Mouse (Mus musculus): ENCODE data around the gene Pwp2. TPM values are rescaled to one million over a fixed set of nuclear protein-coding genes. Genes with fewer than 3 reads are reported as not detected.
A peak's percentile ranks its signal among the peaks of the same experiment; 100 is the strongest.
"Not testable (repeated sequence)": the region's sequence is repeated elsewhere in the genome, so short reads cannot be mapped to it uniquely, and the experiment has no call there.

Gene Pwp2
- polyA plus RNA-seq, 1 experiment from 2014 or later: 4.2 TPM

GRCm38 (mm10) chr10:78214371-78214770, 29.4 kb upstream of the Pwp2 start:
- 95% methylated on average over 9 of the region's 9 CpGs for WGBS
- no peaks in the 10 kb centered on the region for H3K9me3 ChIP-seq (ENCODE audit: control insufficient read depth)
- no peak overlapping the region for H3K4me2 ChIP-seq (replicated peaks; ENCODE audit: low read depth)
- peaks cover 88% of the 10 kb centered on the region for H3K36me3 ChIP-seq (ENCODE audit: control insufficient read depth, insufficient read depth)
- no peaks in the 10 kb centered on the region for H3K27me3 ChIP-seq (replicated peaks; ENCODE audit: control insufficient read depth, insufficient read depth, low read length)
- H3K4me1 ChIP-seq (replicated peaks; ENCODE audit: control insufficient read depth, insufficient read depth, low read length): no peaks in the 10 kb centered on the region
- no peak for TF ChIP-seq CTCF (IDR thresholded peaks at IDR 0.05; ENCODE audit: low read depth)
- H3K9ac ChIP-seq (ENCODE audit: low read depth, low read length): no peak overlapping the region
- H3K27ac ChIP-seq (ENCODE audit: low read depth, low read length): no peak overlapping the region
- no peak for ATAC-seq
- no peak overlapping the region for H3K4me3 ChIP-seq (ENCODE audit: low read depth, low read length)

GRCm38 (mm10) chr10:78211311-78211710, 26.4 kb upstream of the Pwp2 start:
- Histone ChIP-seq H3K4me3 (ENCODE audit: low read depth, low read length) (no peak overlapping the region), H3K9ac (ENCODE audit: low read depth, low read length) (no peak overlapping the region), H3K9me3 (ENCODE audit: control insufficient read depth) (no peaks in the 10 kb centered on the region), H3K36me3 (ENCODE audit: control insufficient read depth, insufficient read depth) (peaks cover 88% of the 10 kb centered on the region), H3K27ac (ENCODE audit: low read depth, low read length) (no peak overlapping the region), H3K27me3 (replicated peaks; ENCODE audit: control insufficient read depth, insufficient read depth, low read length) (no peaks in the 10 kb centered on the region), H3K4me2 (replicated peaks; ENCODE audit: low read depth) (no peak overlapping the region), H3K4me1 (replicated peaks; ENCODE audit: control insufficient read depth, insufficient read depth, low read length) (no peaks in the 10 kb centered on the region)
- peak; percentile 69 for TF ChIP-seq CTCF (IDR thresholded peaks at IDR 0.05; ENCODE audit: low read depth)
- 62% methylated on average over 6 of the region's 6 CpGs for WGBS
- ATAC-seq: no peak; the same call in 1 of the 2 replicates

DNA sequence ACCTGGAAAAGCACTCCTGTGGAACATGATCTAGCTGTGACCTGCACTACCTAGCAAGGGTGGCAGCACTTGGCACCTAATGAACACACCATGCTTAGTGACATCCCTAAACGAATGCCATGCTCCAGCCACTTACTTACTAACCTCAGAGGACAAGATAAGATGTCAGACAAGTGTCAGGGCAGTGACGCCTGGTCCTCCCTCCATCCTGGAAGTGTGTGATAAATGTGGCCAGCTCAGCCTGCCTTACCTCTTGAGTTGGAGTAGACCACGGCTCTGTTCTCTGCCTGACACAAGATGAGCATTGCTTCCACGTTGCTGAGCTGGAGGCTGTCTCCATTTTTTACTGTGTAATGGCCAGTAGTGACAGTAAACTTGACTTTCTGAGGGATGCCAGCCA, 16.2 kb upstream of the Pwp2 start:
- Histone ChIP-seq H3K4me3 (ENCODE audit: low read depth, low read length) (no peak overlapping the region), H3K27me3 (replicated peaks; ENCODE audit: control insufficient read depth, insufficient read depth, low read length) (no peaks in the 10 kb centered on the region), H3K4me1 (replicated peaks; ENCODE audit: control insufficient read depth, insufficient read depth, low read length) (no peaks in the 10 kb centered on the region), H3K27ac (ENCODE audit: low read depth, low read length) (no peak overlapping the region), H3K4me2 (replicated peaks; ENCODE audit: low read depth) (no peak overlapping the region), H3K36me3 (ENCODE audit: control insufficient read depth, insufficient read depth) (peaks cover 84% of the 10 kb centered on the region), H3K9me3 (ENCODE audit: control insufficient read depth) (no peaks in the 10 kb centered on the region), H3K9ac (ENCODE audit: low read depth, low read length) (no peak overlapping the region)
- ATAC-seq: no peak
- WGBS: 90% methylated on average over 4 of the region's 4 CpGs
- no peak for TF ChIP-seq CTCF (IDR thresholded peaks at IDR 0.05; ENCODE audit: low read depth)

DNA sequence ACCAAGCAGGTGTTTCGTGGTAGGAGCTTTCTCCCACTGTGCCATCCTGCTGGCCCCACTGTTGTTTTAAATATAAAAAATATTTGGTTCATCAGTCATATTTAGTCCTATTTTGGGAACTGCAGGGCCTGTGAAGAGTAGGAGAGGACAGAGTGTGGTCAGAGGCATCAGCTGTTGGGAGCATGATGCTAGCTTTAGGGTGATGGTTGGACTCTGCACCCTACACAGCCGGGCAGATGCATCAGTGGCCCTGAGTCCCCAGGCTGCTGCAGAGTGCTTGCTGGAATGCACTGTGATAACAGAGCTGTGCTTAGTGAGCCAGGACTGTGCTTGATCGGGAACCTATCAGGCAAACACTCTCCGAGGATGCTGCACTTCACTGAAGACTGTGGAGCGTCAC, 8.0 kb upstream of the Pwp2 start:
- 91% methylated on average over 5 of the region's 5 CpGs for WGBS

GRCm38 (mm10) chr10:78186076-78186475, 1.1 kb upstream of the Pwp2 start:
- H3K27me3 ChIP-seq (replicated peaks; ENCODE audit: control insufficient read depth, insufficient read depth, low read length); H3K4me3 ChIP-seq (ENCODE audit: low read depth, low read length); H3K9ac ChIP-seq (ENCODE audit: low read depth, low read length); H3K27ac ChIP-seq (ENCODE audit: low read depth, low read length); ATAC-seq; H3K4me1 ChIP-seq (replicated peaks; ENCODE audit: control insufficient read depth, insufficient read depth, low read length); H3K4me2 ChIP-seq (replicated peaks; ENCODE audit: low read depth); H3K9me3 ChIP-seq (ENCODE audit: control insufficient read depth): not testable (repeated sequence)
- 84% methylated on average over 4 of the region's 4 CpGs for WGBS
- peaks cover 54% of the 10 kb centered on the region for H3K36me3 ChIP-seq (ENCODE audit: control insufficient read depth, insufficient read depth)

More for the DNA sequence above, 8.0 kb upstream of the Pwp2 start:
- no peak for ATAC-seq
- TF ChIP-seq CTCF (IDR thresholded peaks at IDR 0.05; ENCODE audit: low read depth): no peak
- Histone ChIP-seq H3K9ac (ENCODE audit: low read depth, low read length) (no peak overlapping the region), H3K36me3 (ENCODE audit: control insufficient read depth, insufficient read depth) (peaks cover 96% of the 10 kb centered on the region), H3K27ac (ENCODE audit: low read depth, low read length) (no peak overlapping the region), H3K4me2 (replicated peaks; ENCODE audit: low read depth) (no peak overlapping the region), H3K9me3 (ENCODE audit: control insufficient read depth) (no peaks in the 10 kb centered on the region), H3K4me1 (replicated peaks; ENCODE audit: control insufficient read depth, insufficient read depth, low read length) (no peaks in the 10 kb centered on the region), H3K4me3 (ENCODE audit: low read depth, low read length) (no peak overlapping the region), H3K27me3 (replicated peaks; ENCODE audit: control insufficient read depth, insufficient read depth, low read length) (no peaks in the 10 kb centered on the region)

- Histone ChIP-seq H3K27me3 (replicated peaks; ENCODE audit: control insufficient read depth, insufficient read depth, low read length) (no peaks in the 10 kb centered on the region), H3K27ac (ENCODE audit: low read depth, low read length) (peak overlapping the region; percentile 62), H3K9ac (ENCODE audit: low read depth, low read length) (0 out of 2 replicates have a peak overlapping the region, but pooled peaks have one; percentile 54), H3K4me3 (ENCODE audit: low read depth, low read length) (peak overlapping the region; percentile 80), H3K36me3 (ENCODE audit: control insufficient read depth, insufficient read depth) (peaks cover 54% of the 10 kb centered on the region), H3K9me3 (ENCODE audit: control insufficient read depth) (no peaks in the 10 kb centered on the region), H3K4me1 (replicated peaks; ENCODE audit: control insufficient read depth, insufficient read depth, low read length) (peaks cover 4% of the 10 kb centered on the region), H3K4me2 (replicated peaks; ENCODE audit: low read depth) (peak overlapping the region; percentile 93)
- no peak for TF ChIP-seq CTCF (IDR thresholded peaks at IDR 0.05; ENCODE audit: low read depth)
- no peak for ATAC-seq
- WGBS: 16% methylated on average over 9 of the region's 9 CpGs
Measured at GRCm38 (mm10) chr10:78185381-78185725, 404 bp upstream of the Pwp2 start.

GRCm38 (mm10) chr10:78183577-78183976, 1.4 kb downstream of the Pwp2 start:
- Histone ChIP-seq H3K4me2 (replicated peaks; ENCODE audit: low read depth) (no peak overlapping the region), H3K4me3 (ENCODE audit: low read depth, low read length) (no peak overlapping the region), H3K4me1 (replicated peaks; ENCODE audit: control insufficient read depth, insufficient read depth, low read length) (peaks cover 4% of the 10 kb centered on the region), H3K27me3 (replicated peaks; ENCODE audit: control insufficient read depth, insufficient read depth, low read length) (no peaks in the 10 kb centered on the region), H3K36me3 (ENCODE audit: control insufficient read depth, insufficient read depth) (peaks cover 54% of the 10 kb centered on the region), H3K27ac (ENCODE audit: low read depth, low read length) (no peak overlapping the region), H3K9ac (ENCODE audit: low read depth, low read length) (no peak overlapping the region), H3K9me3 (ENCODE audit: control insufficient read depth) (no peaks in the 10 kb centered on the region)
- 70% methylated on average over 3 of the region's 3 CpGs for WGBS
- no peak for TF ChIP-seq CTCF (IDR thresholded peaks at IDR 0.05; ENCODE audit: low read depth)
- ATAC-seq: no peak
